Mouse (Mus musculus): ENCODE measurements around the gene Fut9. TPM values are rescaled to one million over a fixed set of nuclear protein-coding genes. Genes with fewer than 3 reads are reported as not detected.

The Fut9 gene
- not detected for polyA plus RNA-seq (2017; shearing (Covaris generic))

DNA sequence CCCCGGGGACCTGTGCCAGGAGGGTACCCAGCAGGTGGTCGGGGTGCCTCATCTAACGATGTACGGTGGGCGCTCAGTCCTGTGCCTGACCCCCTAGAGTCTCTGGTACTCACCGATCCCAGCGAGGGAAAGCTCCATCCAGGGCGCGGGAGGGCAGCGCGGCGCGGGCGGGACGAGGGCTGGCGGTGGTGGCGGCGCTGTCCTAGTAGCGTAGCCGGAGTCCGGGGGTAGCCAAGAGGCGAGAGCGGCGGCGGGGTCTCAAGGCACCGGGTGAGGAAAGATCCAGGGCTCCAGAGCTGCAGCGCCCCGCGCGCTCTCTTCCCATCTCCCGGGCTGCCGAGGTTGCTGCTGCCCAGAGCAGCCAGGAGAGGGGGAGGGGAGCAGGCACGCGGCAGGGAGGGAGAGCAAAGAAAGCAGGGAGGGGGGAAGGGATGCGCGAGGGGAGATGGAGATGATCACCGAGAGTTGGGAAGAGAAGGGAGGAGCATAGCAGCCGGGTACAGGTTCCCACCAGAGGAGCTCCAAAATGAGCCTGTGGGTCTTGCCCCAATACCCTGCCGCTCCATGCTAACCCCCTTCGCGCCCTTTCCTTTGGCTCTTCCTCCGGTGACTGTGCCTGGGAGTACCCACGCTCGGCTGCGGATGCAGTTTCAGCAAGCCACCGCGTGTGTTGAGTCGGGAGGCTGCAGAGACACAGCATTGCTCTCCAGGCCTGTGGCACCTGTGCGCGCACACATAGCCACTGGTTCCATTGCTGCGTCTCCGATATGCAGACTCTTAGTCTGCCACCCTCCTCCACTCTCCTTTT lies at the start of gene Fut9:
Gene Fut9 (minus strand): TSS at position 769 of the 808 bp plus-strand sequence.

